Mouse (Mus musculus) liver, adult 2 months (tissue): ENCODE results near the gene Mrpl38. TPM values are rescaled to one million over a fixed set of nuclear protein-coding genes. Genes with fewer than 3 reads are reported as not detected.

Source experiments
- DNase-seq: peaks from one replicate; pipeline ENCODE4 v3.0.0-alpha.2; 2011; ENCODE audit warnings: low read depth, low spot score; ENCODE audit errors: extremely low read depth
- H3K27ac ChIP-seq: fragments of 200-500 bp; replicated peaks from 2 replicates; pipeline ENCODE4 v1.5.1; 2012; ENCODE audit warnings: low read depth, mild to moderate bottlenecking, control low read depth, inconsistent platforms, low read length; ENCODE audit not compliant: insufficient read depth
- H3K27me3 ChIP-seq: fragments of 200-500 bp; 2 replicates; pipeline ENCODE4 v1.6.1; 2012; ENCODE audit warnings: mild to moderate bottlenecking, moderate library complexity, low read length, inconsistent platforms; ENCODE audit not compliant: control insufficient read depth, insufficient read depth
- H3K36me3 ChIP-seq: fragments of 200-500 bp; 2 replicates; pipeline ENCODE4 v1.6.1; 2012; ENCODE audit warnings: low read length, inconsistent platforms; ENCODE audit not compliant: control insufficient read depth, insufficient read depth
- H3K4me1 ChIP-seq: fragments of 200-500 bp; 2 replicates; pipeline ENCODE4 v1.6.1; 2011; ENCODE audit warnings: low read length; ENCODE audit not compliant: control insufficient read depth, insufficient read depth
- H3K4me3 ChIP-seq: fragments of 200-500 bp; 2 replicates; pipeline ENCODE4 v1.5.1; 2011; ENCODE audit warnings: low read depth, mild to moderate bottlenecking, control low read depth, low read length, moderate library complexity; ENCODE audit not compliant: insufficient read depth
- H3K79me2 ChIP-seq: fragments of 200-500 bp; 2 replicates; pipeline ENCODE4 v1.6.1; 2012; ENCODE audit warnings: inconsistent platforms, mild to moderate bottlenecking, low read length, moderate library complexity; ENCODE audit not compliant: control insufficient read depth, insufficient read depth
- H3K9ac ChIP-seq: fragments of 200-500 bp; 2 replicates; pipeline ENCODE4 v1.6.1; 2012; ENCODE audit warnings: low read depth, mild to moderate bottlenecking, control low read depth, inconsistent platforms, low read length
- CTCF ChIP-seq: fragments of 200-500 bp; IDR thresholded peaks from 2 replicates; pipeline ENCODE4 v1.5.1; 2011; ENCODE audit warnings: low read depth, low read length, control low read depth
- POLR2A ChIP-seq: fragments of 200-500 bp; IDR thresholded peaks from 2 replicates; pipeline ENCODE4 v1.6.1; 2011; ENCODE audit warnings: low read length, control low read depth; ENCODE audit not compliant: insufficient read depth; ENCODE audit errors: extremely low read depth
- WGBS: fragments of 180-500 bp; shearing (Covaris S2); methylation state at CpG from one replicate; pipeline ENCODE4 v1.1.7; 2018; 5-methylcytosine and 5-hydroxymethylcytosine counted together
- polyA plus RNA-seq: library from polyadenylated mRNA; depleted of rRNA; stranded (reverse); fragments of >200 nt; gene quantifications from 2 replicates; pipeline ENCODE4 v1.2.3, GENCODE M21; 2012
- total RNA-seq: library from RNA; depleted of rRNA; stranded (reverse); fragments of >200 nt; gene quantifications from 2 replicates; pipeline ENCODE4 v1.2.3, GENCODE M21; 2014

Gene Mrpl38
- total and polyA plus RNA-seq, 2 experiments, result 26.4 to 63.7 TPM

DNA sequence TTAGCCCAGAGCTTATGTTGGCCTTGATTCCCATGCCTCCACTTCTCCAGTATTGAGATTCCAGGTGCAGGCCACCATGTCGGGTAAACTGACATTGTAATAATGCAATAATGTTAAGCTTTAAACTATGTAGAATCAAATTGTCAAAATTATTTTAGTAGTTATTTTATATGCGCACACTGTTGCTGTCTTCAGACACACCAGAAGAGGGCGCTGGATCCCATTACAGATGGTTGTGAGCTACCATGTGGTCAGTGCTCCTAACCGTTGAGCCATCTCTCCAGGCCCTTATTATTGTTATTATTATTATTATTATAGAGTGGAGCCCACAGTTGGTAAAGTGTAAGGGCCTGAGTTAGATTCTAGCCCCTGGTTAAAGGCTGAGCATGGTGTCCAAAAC, 27.6 kb downstream of the Mrpl38 start:
- WGBS, result 91% methylated on average over 4 of the region's 4 CpGs
- H3K27me3 ChIP-seq, result no peaks in the 10 kb centered on the region
- H3K9ac ChIP-seq, result no peak overlapping the region

GRCm38 (mm10) chr11:116110540-116110939, 28.1 kb downstream of the Mrpl38 start:
- no peak for TF ChIP-seq POLR2A
- TF ChIP-seq CTCF, result no peak
- H3K4me1 ChIP-seq, result peaks cover 15% of the 10 kb centered on the region; the same call in 1 of the 2 replicates
- H3K79me2 ChIP-seq, result peaks cover 2% of the 10 kb centered on the region; the same call in 1 of the 2 replicates
- WGBS, result 44% methylated on average over 10 of the region's 10 CpGs
- no peaks in the 10 kb centered on the region for H3K36me3 ChIP-seq
- H3K27me3 ChIP-seq, result no peaks in the 10 kb centered on the region
- peak overlapping the region; percentile 78 for H3K27ac ChIP-seq
- H3K4me3 ChIP-seq, result peak overlapping the region; percentile 87
- H3K9ac ChIP-seq, result peak overlapping the region; percentile 95
- DNase-seq, result peak; percentile 55

More for the DNA sequence above, 27.6 kb downstream of the Mrpl38 start:
- H3K27ac ChIP-seq, result peak overlapping the region; percentile 17; the same call in 1 of the 2 replicates
- DNase-seq, result no peak
- H3K4me1 ChIP-seq, result peaks cover 15% of the 10 kb centered on the region; the same call in 1 of the 2 replicates
- no peaks in the 10 kb centered on the region for H3K36me3 ChIP-seq
- no peak for TF ChIP-seq POLR2A
- TF ChIP-seq CTCF, result no peak
- no peak overlapping the region for H3K4me3 ChIP-seq
- H3K79me2 ChIP-seq, result no peaks in the 10 kb centered on the region; the same call in 1 of the 2 replicates

DNA sequence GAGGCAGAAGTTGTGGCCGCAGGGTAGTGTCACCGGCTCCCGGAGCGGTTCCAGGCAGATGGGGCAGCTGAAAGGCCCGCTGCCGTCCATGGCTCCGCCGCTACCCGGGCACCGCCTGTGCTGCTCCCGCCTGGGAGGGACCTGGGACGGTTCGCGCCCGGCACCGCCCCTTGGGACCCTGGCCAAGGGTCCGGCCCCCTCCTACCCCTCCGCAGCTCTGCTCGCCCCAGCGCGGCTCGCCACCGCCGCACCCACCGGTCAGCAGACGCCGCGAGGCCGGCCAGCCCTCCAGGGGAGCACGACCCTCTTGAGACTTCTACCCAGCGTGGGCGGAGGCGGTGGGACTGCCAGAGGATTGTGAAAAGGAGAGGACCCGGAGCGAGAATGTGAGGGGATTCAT, 28.5 kb downstream of the Mrpl38 start:
- DNase-seq, result no peak
- Histone ChIP-seq H3K79me2 (peaks cover 2% of the 10 kb centered on the region; the same call in 1 of the 2 replicates), H3K9ac (peak overlapping the region; percentile 95), H3K27ac (peak overlapping the region; percentile 78), H3K4me3 (peak overlapping the region; percentile 87), H3K36me3 (no peaks in the 10 kb centered on the region), H3K27me3 (no peaks in the 10 kb centered on the region), H3K4me1 (peaks cover 15% of the 10 kb centered on the region; the same call in 1 of the 2 replicates)
- TF ChIP-seq POLR2A (peak; percentile 50; the same call in 1 of the 2 replicates), CTCF (no peak)
- WGBS, result 4% methylated on average over 35 of the region's 35 CpGs

DNA sequence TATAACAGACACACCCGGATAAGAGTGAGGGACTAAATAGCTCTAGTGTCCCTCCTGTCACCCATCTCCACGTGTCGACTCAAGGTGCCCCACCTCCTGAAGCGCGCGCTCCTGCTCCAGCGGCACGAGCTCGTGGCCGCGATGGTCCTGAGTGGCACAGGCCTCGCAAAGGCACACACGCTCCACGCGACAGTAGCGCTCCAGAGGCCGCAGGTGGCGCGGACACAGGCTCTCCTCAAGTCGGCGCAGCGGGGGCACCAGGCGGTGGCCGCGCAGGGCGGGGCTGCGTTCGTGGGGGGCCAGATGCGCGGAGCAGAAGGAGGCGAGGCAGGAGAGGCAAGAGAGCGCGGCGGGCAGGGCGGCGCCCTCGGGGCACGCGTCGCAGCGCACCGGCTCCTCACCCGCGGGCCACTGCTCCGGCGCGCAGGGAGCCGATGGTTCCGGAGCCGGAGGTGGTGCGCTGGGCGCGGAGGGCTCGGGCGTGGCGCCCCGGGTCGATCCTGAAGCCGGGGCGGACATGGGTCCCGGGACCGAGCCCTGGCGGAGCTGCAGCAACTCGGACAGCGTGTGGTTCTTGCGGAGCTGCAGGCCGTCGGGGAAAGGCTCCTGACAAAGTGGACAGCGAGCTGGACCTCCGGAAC, 29.1 kb downstream of the Mrpl38 start:
- 2% methylated on average over 68 of the region's 70 CpGs for WGBS
- Histone ChIP-seq H3K27me3 (no peaks in the 10 kb centered on the region), H3K9ac (peak overlapping the region; percentile 95), H3K79me2 (peaks cover 2% of the 10 kb centered on the region; the same call in 1 of the 2 replicates), H3K4me3 (peak overlapping the region; percentile 87), H3K27ac (peak overlapping the region; percentile 78), H3K36me3 (no peaks in the 10 kb centered on the region), H3K4me1 (peaks cover 15% of the 10 kb centered on the region; the same call in 1 of the 2 replicates)
- DNase-seq, result no peak
- TF ChIP-seq CTCF (no peak), POLR2A (no peak)

DNA sequence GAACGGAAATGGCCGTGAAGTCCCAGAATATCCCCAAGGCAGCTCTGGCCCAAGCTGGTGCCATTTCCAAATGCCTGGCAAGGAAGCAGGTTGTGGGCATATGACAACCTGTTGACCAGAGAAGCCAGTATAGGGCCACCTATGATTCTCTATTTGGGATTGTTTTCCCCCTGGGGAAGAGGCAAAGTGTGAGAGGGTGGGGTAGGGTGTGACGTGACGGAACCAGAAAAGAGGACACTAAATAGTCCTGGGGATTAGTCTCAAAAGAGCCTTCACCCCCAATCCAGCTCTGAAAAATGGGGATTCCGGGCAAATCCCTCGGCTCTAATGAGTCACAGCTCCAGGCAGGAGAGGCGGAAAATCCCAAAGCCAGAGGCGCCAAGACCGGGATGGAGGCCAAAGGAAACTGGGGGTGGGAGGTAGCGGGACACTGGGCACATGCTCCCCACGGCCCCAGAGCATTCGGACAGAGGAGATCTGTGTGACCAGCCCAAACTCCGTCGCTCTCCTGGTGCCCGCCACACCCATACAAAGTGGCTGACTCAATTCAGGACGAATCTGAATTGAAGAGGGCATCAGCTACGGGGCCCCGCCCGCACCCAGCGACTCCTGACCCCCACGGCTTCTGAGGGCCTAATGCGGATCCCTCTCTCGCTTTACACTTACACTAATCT, 30.1 kb downstream of the Mrpl38 start:
- 9% methylated on average over 23 of the region's 23 CpGs for WGBS

More for the DNA sequence above, 30.1 kb downstream of the Mrpl38 start:
- Histone ChIP-seq H3K27ac (peak overlapping the region; percentile 37), H3K4me1 (peaks cover 20% of the 10 kb centered on the region), H3K27me3 (no peaks in the 10 kb centered on the region), H3K9ac (peak overlapping the region; percentile 95), H3K79me2 (peaks cover 2% of the 10 kb centered on the region; the same call in 1 of the 2 replicates), H3K4me3 (peak overlapping the region; percentile 87), H3K36me3 (no peaks in the 10 kb centered on the region)
- DNase-seq, result no peak
- no peak for TF ChIP-seq CTCF
- TF ChIP-seq POLR2A, result 0 out of 2 replicates have a peak, but pooled peaks have one; percentile 9
